Mouse (Mus musculus) adipocyte (in vitro differentiated cells): Measurements from ENCODE around the gene Fbxw21.

ENCODE experiments used
- DNase-seq: peaks from one replicate; pipeline ENCODE4 v3.0.0-alpha.2; 2016; ENCODE audit warnings: low spot score

Fbxw21 gene

DNA sequence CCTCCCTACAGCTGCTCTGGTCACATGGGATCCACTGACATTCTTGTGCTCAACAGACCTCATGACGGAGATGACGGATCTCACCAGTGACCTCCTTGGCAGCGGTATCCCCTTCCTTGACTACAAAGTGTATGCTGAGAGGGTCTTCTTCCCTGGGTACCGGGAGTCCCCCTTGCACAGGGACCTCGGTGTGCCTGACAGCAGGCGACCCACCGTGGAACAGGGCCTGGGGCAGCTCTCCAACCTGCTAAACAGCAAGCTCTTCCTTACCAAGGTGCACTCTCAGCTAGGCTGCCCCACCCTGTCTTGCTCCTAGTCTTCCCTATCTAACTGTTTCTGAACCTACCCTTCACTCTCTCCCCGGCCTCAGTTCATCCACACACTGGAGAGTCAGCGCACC is 50.2 kb downstream of the Fbxw21 start:
- no peak for DNase-seq

DNA sequence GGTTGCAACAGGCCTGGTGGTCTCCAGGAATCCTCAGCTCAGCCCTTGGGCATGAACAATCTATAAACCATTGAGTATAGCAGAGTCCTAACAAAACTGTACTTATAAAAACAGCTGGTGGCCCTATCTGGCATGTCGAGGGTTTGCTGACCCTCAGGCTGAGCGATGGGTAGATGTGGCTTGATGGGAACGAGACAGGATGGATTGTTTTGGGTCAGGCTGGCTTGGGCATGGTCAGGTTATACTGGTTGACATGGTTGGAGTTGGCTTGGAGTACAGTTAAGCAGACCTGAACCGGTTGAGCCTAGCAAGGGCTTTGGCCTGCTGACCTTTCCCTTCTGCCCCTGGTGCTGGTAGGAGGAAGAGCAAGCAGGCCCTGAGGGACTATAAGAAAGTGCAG is 50.7 kb downstream of the Fbxw21 start:
- no peak for DNase-seq

DNA sequence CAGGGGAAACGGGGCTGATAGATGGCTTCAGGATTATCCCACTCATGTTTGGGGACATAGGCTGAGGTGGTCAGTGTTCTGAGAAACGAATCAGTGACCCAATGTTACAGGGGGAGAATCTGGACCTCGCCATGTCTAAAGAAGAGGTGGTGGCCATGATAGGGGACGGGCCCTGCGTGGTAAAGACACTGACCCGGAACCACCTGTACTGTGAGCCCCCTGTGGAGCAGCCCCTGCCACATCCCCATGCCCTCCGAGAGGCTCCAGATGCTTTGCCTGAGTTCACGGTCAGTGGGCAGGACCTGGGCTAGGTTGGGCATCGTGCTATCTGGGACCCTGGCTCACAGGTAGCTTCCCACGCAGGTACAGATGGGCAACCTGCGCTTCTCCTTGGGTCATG is 51.6 kb downstream of the Fbxw21 start:
- no peak for DNase-seq

DNA sequence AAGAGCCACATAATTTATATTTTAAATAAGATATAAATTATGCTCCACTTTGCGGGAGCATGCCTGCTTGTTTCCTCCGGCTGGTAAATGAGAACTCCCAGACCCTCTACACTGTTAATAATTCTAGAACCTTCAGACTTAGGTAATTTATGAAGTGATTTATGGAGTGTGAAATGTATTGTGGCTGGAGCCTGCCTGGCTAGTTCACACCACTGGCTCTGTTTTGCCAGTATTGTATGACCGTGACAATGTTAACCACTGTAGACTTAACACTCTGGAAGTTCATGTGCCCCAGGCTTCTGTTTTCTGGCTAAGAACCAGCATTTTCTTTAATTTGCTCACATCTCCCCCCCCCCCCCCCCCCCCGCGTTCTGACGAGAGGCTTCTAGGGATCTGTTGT is 54.5 kb downstream of the Fbxw21 start:
- no peak for DNase-seq

DNA sequence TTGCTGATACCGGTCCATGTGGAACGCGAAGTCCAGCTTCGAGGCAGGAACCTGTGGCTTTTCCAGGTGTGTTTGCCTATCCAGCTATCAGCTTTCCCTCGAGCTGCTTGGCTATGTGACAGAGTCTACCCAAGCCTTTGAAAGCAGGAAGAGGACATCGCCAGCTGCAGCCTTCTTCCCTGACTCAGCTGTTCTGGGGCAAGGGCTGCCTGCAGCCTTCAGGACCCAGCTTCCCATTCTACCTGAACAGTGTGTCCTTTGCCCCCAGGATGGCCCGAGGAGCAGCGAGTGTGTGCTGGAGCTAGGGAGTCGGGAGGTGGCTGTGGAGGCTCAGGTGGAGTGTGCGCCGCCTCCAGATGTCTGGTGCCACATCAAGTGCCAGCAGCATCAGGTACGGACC is 56.2 kb downstream of the Fbxw21 start:
- no peak for DNase-seq

DNA sequence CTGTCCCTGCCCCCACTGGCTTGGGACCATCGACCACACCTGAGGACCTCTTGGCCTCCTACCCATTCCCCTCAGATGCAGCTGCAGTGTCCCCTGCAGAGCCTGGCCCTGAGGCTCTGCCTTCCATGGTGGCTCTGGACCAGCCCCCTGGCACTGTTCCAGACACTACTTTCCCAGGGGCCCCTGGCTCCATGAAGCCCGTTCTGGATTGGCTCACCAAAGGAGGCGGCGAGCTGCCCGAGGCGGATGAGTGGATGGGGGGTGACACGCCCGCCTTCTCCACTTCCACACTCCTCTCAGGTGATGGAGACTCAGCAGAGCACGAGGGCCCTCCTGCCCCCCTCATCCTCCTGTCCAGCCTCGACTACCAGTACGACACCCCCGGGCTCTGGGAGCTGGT is 56.8 kb downstream of the Fbxw21 start:
- DNase-seq = no peak

DNA sequence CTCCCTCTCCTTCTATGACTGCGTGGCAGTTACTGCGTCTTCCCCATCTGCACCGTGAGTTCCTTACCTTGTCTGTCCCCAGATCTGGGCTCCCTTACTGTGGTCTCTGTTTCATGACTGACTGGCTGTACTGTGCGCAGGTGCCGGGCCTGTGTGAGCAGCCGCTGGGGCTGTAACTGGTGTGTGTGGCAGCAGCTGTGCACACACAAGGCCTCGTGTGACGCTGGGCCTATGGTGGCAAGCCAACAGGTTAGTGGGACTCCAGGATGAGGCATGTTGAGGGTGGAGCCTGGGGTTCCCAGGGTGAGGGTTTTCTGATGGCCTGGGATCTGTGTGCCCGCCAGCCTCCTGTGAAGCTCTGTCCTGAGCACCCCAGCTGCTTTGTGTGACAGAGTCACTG is 57.8 kb downstream of the Fbxw21 start:
- no peak for DNase-seq

DNA sequence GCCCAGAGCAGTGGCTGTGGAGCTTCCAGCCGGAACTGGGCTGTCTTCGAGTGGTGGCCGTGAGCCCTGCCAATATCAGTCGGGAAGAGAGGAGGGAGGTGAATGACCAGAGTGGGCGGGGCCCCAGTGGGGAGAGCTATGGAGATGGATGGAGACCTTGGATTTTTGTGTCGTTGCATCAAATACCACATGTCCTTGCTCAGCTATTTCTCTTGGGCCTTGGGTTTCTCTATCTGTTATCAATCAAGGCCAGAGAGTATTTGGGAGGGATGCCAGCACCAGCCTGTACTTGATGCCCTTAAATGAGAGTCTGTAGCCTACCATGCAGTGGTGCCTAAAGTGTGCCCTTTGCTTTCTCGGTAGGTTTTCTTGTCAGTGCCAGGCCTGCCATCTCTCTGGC is 58.6 kb downstream of the Fbxw21 start:
- DNase-seq = no peak

DNA sequence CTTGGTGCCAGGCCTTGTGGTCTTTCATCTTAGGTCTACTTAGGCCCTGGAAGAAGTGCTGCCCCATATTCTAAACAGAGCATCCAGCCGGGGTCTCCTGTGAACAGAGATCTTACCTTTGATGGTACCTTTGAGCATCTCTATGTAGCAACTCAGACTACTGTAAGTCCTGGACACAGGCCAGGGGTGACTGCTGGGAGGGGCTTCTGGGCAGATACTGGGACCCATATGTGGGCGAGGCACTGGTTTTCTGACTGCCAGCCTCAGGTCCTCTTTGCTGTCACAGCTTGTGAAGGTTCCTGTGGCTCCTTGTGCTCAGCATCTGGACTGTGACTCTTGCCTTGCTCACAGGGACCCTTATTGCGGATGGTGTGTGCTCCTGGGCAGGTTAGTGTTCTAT is 59.3 kb downstream of the Fbxw21 start:
- no peak for DNase-seq

DNA sequence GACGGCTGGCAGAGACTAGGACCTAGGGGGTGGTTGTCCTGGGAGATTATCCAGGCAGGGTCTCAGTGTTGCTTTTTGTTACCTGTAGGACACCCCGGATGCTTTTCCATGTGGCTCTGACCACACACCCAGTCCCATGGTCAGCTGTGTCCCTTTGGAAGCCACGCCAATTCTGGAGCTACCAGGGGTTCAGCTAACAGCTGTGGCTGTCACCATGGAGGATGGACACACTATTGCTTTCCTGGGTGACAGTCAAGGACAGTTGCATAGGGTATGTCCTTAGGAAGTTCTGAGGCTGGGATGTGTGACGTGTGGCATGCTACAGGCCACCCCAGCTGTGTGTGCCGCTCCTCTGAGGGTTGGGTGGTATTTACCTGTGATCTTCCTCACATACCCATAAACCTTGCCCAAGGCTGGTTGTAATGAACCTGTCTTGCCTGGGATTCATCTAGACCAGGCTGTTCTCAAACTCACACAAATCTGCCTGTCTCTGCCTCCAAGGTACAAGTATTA is 59.9 kb downstream of the Fbxw21 start:
- DNase-seq = no peak

DNA sequence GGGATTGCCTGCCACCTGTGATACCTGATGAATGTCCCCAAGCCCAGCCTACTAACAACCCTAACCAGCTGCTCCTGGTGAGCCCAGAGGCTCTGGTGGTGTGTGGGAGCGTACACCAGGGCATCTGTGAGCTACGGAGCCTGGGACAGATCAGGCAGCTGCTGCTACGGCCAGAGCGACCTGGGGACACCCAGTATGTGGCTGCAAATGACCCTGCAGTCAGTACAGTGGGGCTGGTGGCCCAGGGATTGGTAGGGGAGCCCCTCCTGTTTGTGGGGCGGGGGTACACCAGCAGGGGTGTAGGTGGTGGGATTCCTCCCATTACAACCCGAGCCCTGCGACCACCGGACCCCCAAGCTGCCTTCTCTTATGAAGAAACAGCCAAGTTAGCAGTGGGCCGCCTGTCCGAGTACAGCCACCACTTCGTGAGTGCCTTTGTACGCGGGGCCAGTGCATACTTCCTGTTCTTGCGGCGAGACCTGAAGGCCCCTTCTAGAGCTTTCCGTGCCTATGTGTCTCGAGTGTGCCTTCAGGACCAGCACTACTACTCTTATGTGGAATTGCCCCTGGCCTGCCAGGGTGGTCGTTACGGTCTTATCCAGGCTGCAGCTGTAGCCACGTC is 61.4 kb downstream of the Fbxw21 start:
- DNase-seq = no peak

DNA sequence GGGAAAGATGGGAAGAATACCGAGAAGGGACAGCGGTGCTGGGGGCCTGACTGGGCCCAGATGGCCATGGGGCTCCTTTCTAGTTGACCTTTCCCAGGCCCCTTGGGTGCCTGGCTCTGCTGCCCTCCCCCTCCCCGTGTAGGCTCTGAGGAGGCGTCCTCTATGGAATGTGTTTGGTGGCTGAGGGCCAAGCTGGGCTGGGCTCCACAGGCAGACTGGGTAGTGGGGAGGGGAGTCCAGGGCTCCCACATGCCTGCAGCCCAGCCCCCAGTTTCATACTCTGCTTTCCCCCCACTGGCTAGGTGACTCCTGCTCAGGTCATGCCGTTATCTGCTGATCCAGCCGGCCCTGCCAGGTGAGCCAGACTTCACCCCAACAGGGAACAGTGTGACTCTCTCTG is 62.9 kb downstream of the Fbxw21 start:
- DNase-seq = no peak

DNA sequence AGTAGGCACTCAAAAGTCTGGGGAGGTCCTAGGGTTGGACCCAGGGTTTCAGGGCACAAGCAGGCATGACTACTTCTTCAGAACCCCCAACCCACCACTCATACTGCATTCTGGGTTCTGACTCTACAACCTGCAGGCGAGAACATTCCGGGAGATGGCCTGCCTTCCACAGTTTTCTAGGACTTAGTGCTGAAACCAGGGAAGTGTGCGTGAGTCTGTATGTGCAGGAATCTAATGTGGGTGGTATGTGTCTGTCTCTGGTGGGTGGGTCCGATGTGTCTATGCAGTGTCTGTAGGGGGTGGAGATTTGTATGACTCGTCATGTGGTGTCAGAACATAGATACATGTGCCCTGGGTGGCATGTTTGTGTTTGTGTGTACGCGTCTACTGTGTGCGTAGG is 63.5 kb downstream of the Fbxw21 start:
- DNase-seq = no peak

DNA sequence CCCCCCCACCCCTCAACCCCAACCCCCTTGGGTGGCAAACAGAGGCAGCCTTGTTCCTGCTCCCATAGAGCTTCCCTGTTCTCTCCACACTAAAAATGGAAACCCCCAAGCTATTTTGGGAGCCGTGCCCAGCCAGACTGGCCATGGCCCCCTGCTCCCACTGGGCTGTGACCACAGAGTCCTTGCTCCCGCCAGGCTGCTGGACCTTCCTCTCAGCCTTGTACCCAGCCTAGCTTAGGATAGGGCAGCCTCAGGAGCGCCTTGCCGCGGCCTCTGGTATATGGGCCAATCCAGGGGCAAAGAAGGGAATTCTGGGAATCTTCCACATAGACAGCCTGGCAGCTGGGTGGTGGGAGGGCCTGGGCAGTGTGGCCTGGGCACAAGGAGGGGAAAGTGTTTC is 64.0 kb downstream of the Fbxw21 start:
- DNase-seq = no peak

DNA sequence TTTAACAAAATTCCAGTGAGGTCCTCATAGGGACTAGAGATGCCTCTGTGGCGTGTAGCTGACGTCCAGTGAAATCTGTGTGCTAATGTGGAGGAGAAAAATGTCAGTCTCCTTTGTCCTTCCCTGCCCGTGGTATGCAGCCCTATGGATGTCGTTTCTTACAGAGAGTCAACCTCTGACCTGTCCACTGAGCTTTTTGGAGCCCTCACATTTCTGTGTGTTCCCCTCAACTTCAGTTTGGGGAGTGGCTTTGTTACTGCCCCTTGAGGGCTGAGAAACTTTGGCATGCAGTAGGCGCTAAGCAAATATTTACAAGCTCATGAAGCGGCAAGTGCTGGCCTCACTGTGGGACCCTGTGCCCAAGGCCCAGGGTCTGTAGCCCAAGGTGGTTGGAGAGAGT is 64.5 kb downstream of the Fbxw21 start:
- DNase-seq = no peak

DNA sequence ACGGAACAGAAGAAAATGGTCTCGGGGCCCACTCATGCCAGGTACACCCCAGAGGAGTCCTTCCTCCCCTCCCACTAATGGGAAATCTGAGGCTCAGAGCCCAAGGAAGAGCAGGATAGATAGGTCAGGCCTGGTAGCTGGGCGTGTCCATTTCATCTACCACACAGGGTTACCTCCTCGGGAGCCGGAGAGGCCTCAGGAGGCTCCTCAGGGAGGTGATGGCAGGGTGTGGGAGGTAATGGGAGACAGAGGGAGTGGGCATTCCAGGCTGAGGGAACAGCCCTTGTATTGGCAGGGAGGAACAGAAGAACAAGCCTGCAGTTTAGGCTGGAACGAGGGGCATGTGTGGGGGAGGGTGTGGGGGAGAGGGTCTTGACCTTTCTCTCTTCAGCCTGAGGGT is 65.0 kb downstream of the Fbxw21 start:
- no peak for DNase-seq

DNA sequence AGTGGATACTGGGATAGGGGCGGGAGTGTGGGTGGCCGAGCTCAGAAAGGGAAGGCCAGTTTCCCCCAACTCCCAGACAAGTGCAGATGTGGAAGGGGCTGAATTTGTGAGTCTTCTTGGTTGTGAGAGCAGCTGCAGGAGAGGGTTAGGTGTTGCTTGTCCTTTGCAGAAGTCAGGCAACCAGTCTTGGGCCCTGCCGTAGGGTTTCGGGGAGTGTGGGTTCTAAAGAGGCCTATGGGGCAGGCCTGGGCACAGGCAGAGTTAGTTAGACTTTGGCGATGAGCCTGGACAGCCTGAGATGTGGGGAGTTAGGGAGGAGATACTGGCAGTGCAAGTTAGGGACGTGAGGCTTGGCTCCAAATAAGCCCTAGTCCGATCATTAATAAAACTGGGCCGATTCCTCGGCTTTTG is 65.6 kb downstream of the Fbxw21 start:
- no peak for DNase-seq

DNA sequence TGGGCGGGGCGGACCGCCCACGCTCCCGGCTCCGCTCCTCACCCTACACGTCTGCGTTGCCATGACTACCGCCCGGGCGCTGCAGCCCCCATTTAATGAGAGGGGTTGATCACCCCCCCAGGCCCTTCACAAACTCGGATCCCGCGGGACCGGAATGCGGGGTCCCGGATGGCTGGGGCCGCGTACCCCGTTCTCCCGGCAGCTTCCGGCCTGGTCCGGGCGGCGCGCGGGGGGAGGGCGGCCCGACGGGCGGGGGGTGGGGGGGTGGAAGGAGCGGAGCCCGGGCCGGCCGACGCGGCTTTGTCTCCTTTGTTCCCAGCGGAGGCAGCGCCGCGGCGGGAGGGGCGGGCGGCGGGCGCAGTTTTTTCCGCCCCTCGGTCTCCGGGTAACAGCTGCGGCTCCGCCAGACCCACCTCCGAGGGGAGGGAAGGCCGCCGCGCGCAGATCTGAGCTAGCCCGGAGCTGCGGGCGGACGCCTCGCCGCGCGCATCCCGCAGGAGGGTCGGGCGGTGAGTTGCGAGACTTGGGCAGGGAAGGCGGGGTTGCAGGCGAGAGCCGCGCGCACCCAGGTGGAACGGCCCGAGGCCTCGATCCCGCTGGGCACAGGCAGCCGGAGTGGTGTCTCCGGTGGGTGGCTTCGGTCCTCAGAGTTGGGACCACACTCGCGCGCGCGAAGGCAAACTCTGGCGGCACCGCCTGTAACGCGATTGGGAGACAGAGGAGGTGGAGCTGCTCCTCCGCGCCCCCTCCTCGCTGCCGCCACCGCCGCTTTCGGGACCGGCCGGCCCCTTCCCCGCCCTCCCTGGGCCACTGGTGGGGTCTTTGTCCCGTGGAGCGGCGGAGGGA is 66.5 kb downstream of the Fbxw21 start, which contains the start of gene Plxnb1:
Gene Plxnb1, plus strand, starts transcription at position 253 of the 846 bp plus-strand sequence.
- no peak for DNase-seq

DNA sequence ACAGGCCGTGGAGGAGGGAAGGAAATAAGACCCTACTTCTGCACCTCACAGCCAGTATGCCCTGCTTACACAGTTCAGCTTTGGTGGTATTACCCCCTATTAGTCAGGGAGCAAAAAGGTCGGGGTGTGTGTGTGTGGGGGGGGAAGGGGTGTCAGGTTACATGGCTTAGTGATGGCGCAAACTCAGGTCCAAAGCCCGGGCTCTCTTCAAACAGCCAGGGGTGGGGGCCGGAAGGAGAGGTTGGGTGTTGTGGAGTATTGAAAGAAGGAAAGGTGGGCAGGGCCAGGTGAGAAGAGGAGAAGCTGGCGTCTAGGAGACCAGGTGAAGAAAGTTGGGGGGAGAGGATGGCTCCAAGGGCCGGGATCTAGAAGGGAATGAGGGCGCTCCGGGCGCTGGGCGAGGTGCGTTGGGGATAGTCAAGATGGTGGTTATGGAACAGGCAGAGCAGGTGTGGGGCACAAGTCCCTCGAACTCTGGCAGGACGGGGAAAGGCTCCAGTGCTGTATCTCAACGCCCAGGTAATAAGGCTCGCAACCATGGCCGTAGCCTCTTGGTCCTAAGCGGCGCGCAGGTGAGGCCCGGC is 67.2 kb downstream of the Fbxw21 start:
- no peak for DNase-seq

DNA sequence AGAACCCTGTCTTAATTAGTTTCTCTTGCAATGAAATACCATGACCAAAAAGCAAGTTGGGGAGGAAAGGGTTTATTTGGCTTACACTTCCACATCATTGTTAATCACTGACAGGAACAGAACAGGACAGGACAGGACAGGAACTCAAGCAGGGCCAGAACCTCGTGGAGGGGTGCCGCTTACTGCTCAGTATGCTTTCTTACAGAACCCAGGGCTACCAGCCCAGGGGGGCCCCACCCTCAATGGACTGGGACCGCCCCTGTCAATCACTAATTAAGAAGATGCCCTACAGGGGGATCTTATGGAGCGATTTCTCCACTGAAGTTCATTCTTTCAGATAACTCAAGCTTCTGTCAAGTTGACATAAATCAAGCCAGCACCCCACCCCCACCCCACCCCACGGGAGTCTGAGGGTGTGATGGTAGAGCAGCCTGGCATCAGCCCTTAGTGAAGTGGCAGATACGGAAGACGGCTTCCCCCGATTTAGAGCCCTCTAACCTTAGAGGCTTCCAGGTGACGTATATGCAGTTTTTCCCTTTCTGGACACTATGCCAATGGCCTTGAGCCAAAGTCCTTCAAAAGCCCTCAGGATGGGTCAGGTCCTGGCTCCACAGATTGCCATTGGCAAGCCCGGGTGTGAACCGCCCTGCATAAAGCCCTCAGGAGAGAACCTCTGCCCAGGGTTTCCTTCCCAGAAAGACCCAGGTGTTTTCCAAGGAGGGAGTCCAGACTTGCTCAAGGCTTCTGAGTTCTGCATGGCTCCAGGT is 67.9 kb downstream of the Fbxw21 start:
- DNase-seq = no peak

DNA sequence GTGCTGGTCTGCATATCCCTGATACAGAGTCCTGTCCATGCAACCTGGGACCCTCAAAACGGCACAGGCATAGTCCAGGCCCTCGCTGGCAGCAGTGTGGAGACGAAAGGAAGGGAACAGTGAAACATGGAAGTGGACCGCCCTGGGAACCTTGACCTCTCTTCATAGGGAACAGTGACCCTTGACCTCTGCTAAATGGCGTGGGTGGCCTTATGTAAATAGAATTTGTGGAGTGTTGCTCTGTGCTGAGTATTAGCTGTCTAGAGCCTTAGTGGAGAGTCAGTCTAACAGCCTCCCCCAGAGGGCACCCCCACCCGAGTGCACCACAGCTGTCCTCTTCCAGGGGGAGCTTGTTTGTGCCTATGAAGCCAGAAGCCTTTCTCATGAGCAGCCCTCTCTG is 69.0 kb downstream of the Fbxw21 start:
- no peak for DNase-seq

DNA sequence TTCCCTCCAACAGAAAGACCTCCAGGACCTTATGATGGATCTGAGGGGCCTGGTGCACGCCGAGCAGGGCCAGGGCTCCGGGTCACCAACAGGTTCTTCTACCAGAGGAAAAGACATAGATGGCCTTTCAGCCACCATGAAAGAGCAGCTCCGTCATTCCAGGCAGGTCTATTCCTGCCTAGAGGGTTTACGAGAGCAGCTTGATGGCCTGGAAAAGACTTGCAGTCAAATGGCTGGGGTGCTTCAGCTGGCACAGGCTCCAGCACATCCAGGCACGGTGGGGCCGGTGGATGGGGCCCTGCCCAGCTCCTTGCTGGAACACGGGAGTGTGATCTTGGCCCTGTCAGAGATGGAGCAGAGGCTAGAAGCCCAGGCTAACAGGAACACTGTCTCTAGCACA is 70.0 kb downstream of the Fbxw21 start:
- DNase-seq = no peak
